Mouse (Mus musculus) neural tube, embryonic 13.5 days (tissue): Measurements from ENCODE around the gene Tff3. TPM values are rescaled to one million over a fixed set of nuclear protein-coding genes. Genes with fewer than 3 reads are reported as not detected.

ENCODE experiments used
- ATAC-seq: fragments of 200-750 bp; cut with Nextera tagmentation; 2 replicates; pipeline ENCODE4 v1.8.0; 2017; ENCODE audit warnings: low read depth, mild to moderate bottlenecking, moderate TSS enrichment, moderate library complexity
- H3K27ac ChIP-seq: fragments of 300-500 bp; sonication (generic); replicated peaks from 2 replicates; pipeline ENCODE4 v1.5.1; 2015; ENCODE audit warnings: moderate library complexity, mild to moderate bottlenecking, inconsistent platforms
- H3K27me3 ChIP-seq: fragments of 300-500 bp; sonication (generic); 2 replicates; pipeline ENCODE4 v1.6.1; 2015; ENCODE audit warnings: mild to moderate bottlenecking, inconsistent platforms
- H3K36me3 ChIP-seq: fragments of 300-500 bp; sonication (generic); 2 replicates; pipeline ENCODE4 v1.6.1; 2015; ENCODE audit warnings: mild to moderate bottlenecking, inconsistent platforms
- H3K4me1 ChIP-seq: fragments of 300-500 bp; sonication (generic); replicated peaks from 2 replicates; pipeline ENCODE4 v1.6.1; 2015; ENCODE audit warnings: inconsistent platforms
- H3K4me2 ChIP-seq: fragments of 300-500 bp; sonication (generic); 2 replicates; pipeline ENCODE4 v1.6.1; 2015; ENCODE audit warnings: inconsistent platforms, mild to moderate bottlenecking, moderate library complexity
- H3K4me3 ChIP-seq: fragments of 300-500 bp; sonication (generic); 2 replicates; pipeline ENCODE4 v1.5.1; 2015; ENCODE audit warnings: mild to moderate bottlenecking, inconsistent platforms
- H3K9ac ChIP-seq: fragments of 300-500 bp; sonication (generic); 2 replicates; pipeline ENCODE4 v1.6.1; 2015; ENCODE audit warnings: moderate library complexity, mild to moderate bottlenecking, inconsistent platforms
- H3K9me3 ChIP-seq: fragments of 300-500 bp; sonication (generic); 2 replicates; pipeline ENCODE4 v1.6.1; 2016; ENCODE audit warnings: inconsistent platforms
- WGBS: fragments of 180-500 bp; shearing (Covaris S2); methylation state at CpG from one replicate; pipeline ENCODE4 v1.1.7; 2015; 5-methylcytosine and 5-hydroxymethylcytosine counted together
- polyA plus RNA-seq: library from polyadenylated mRNA; unstranded; fragments of >200 nt; fragmentation: Nextera tagmentation; extraction: Ambion mirVana; gene quantifications from 2 replicates; pipeline ENCODE4 v1.2.1, GENCODE M21; 2015

Tff3 gene
- 2.8 and 3.0 TPM in 2 replicates for polyA plus RNA-seq

- Histone ChIP-seq H3K36me3 (no peaks in the 10 kb centered on the region), H3K4me3 (no peak within 1 kb of the TSS), H3K4me1 (peaks cover 11% of the 10 kb centered on the region), H3K4me2 (no peak within 1 kb of the TSS), H3K27me3 (no peaks in the 10 kb centered on the region), H3K27ac (no peak within 1 kb of the TSS), H3K9me3 (no peaks in the 10 kb centered on the region), H3K9ac (no peak within 1 kb of the TSS)
- ATAC-seq, result no peak
- 10% methylated on average over 2 of the region's 2 CpGs for WGBS
These were observed at the start of gene Tff3 for GRCm38 (mm10) chr17:31129452-31129851. Gene Tff3 (minus strand): TSS chr17:31129646.

GRCm38 (mm10) chr17:31176321-31176720, 46.9 kb upstream of the Tff3 start:
- ATAC-seq, result no peak
- H3K27ac ChIP-seq, result no peak overlapping the region
- H3K4me3 ChIP-seq, result no peak overlapping the region
- H3K4me2 ChIP-seq, result no peak overlapping the region
- no peaks in the 10 kb centered on the region for H3K4me1 ChIP-seq
- no peaks in the 10 kb centered on the region for H3K36me3 ChIP-seq
- H3K9me3 ChIP-seq, result no peaks in the 10 kb centered on the region
- H3K9ac ChIP-seq, result no peak overlapping the region
- WGBS, result 88% methylated on average over 4 of the region's 4 CpGs
- H3K27me3 ChIP-seq, result no peaks in the 10 kb centered on the region

- H3K36me3 ChIP-seq, result no peaks in the 10 kb centered on the region
- H3K9me3 ChIP-seq, result no peaks in the 10 kb centered on the region
- no peak overlapping the region for H3K9ac ChIP-seq
- no peak for ATAC-seq
- no peak overlapping the region for H3K27ac ChIP-seq
- 87% methylated on average over 5 of the region's 5 CpGs for WGBS
- no peak overlapping the region for H3K4me2 ChIP-seq
- H3K4me3 ChIP-seq, result no peak overlapping the region
- H3K4me1 ChIP-seq, result no peaks in the 10 kb centered on the region
- H3K27me3 ChIP-seq, result no peaks in the 10 kb centered on the region
These were observed 40.4 kb upstream of the Tff3 start for GRCm38 (mm10) chr17:31169796-31170195.

DNA sequence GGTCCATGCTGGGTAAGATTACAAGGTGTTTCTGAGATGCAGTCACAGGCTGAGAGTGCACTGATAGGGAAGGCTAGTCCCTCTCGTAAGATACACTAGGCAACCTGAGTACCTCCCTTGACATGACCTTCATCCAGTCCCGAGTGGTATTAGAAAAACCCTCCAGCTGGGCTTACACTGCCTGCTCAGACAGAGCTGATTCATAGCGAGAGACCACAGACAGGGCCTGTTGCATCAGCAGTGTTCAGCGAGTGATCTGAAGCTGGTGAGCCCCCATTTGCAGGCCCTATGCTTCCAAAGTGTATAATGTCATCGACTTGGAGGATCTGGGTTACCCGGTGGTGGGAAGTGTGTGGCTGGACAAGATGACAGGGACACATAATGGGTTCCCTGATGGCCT, 35.7 kb upstream of the Tff3 start, which contains the start of gene Tff1:
Tff1 (minus strand) TSS at position 151 of the 400 bp plus-strand sequence.
- Histone ChIP-seq H3K27ac (no peak within 1 kb of the TSS), H3K4me1 (no peaks in the 10 kb centered on the region), H3K9me3 (no peaks in the 10 kb centered on the region), H3K4me3 (no peak within 1 kb of the TSS), H3K36me3 (no peaks in the 10 kb centered on the region), H3K9ac (no peak within 1 kb of the TSS), H3K4me2 (no peak within 1 kb of the TSS), H3K27me3 (no peaks in the 10 kb centered on the region)
- no peak for ATAC-seq
- WGBS, result 86% methylated on average over 6 of the region's 6 CpGs

- no peaks in the 10 kb centered on the region for H3K36me3 ChIP-seq
- H3K4me3 ChIP-seq, result no peak overlapping the region
- no peak overlapping the region for H3K4me2 ChIP-seq
- H3K9ac ChIP-seq, result no peak overlapping the region
- no peaks in the 10 kb centered on the region for H3K27me3 ChIP-seq
- ATAC-seq, result no peak
- no peaks in the 10 kb centered on the region for H3K4me1 ChIP-seq
- no peaks in the 10 kb centered on the region for H3K9me3 ChIP-seq
- H3K27ac ChIP-seq, result no peak overlapping the region
- 89% methylated on average over 2 of the region's 2 CpGs for WGBS
These were observed 34.4 kb upstream of the Tff3 start for GRCm38 (mm10) chr17:31163821-31164220.

- Histone ChIP-seq H3K9ac (no peak overlapping the region), H3K4me1 (no peaks in the 10 kb centered on the region), H3K9me3 (no peaks in the 10 kb centered on the region), H3K27ac (no peak overlapping the region), H3K4me3 (no peak overlapping the region), H3K4me2 (no peak overlapping the region), H3K27me3 (no peaks in the 10 kb centered on the region), H3K36me3 (no peaks in the 10 kb centered on the region)
- 80% methylated on average over 12 of the region's 12 CpGs for WGBS
- ATAC-seq, result no peak
These were observed 33.2 kb upstream of the Tff3 start for GRCm38 (mm10) chr17:31162607-31163006.

DNA sequence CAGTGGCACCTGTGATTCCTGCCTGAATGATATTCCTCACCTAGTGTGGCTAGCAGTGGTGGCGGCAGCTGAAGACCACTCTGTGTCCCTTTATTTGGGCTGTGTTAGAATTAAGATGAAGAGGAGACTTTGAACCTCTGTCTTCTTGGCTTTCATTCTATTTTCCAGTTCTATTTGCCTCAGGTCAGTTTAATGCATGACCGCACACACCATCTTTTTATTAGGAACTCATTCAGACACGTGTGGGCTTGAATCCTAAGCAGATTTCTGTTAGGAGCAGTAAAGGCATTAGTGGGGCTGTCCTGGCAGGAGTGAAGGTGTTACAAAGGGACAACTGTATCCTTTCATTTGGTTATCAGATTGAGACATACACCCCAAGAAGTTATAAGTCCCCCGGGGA, 30.8 kb upstream of the Tff3 start:
- WGBS, result 73% methylated on average over 4 of the region's 4 CpGs
- Histone ChIP-seq H3K36me3 (no peaks in the 10 kb centered on the region), H3K4me1 (no peaks in the 10 kb centered on the region), H3K27ac (no peak overlapping the region), H3K4me3 (no peak overlapping the region), H3K27me3 (no peaks in the 10 kb centered on the region), H3K4me2 (no peak overlapping the region), H3K9ac (no peak overlapping the region), H3K9me3 (no peaks in the 10 kb centered on the region)
- no peak for ATAC-seq

DNA sequence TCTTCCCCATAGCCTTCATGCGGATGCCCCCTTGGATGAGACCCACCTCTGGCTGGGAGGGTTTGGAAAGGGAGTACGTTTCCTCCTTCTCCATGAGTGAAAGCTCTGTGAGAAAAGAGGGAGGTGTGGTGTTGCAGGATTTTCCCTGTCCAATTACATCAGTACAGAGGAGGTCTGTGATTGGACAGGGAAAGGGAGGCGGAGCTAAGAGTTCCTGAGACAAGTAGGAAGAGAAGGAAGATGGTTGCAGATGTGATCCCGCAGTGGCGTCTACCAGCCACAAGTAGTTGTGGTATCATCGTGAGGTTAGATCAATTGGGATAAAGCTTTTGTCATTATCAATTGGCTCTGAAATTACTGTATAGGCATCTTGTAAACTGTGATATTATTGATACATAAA, 28.5 kb upstream of the Tff3 start:
- Histone ChIP-seq H3K27me3 (no peaks in the 10 kb centered on the region), H3K4me3 (no peak overlapping the region)

DNA sequence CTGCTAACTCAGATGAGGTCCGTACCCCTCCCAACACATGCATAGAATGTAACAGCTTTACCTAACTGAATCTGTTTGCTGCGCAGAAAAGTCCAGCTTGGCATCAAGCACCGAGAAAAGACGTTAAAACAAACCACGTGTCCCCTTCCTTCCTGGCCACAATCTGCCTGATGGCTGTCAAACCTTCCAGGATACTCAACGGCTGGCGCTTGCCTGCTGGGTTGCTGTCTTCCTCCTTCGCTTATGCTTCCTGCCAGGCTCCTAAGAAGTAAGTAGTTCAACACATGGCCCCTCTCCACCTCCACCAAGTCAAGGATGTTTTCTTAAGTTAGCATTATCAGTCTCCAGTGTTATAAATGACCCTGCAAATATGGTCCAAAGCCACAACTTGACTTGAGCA, 24.3 kb upstream of the Tff3 start:
- H3K4me3 ChIP-seq, result no peak overlapping the region
- H3K4me2 ChIP-seq, result no peak overlapping the region
- H3K4me1 ChIP-seq, result no peaks in the 10 kb centered on the region
- no peak for ATAC-seq
- 86% methylated on average over 8 of the region's 8 CpGs for WGBS
- H3K27me3 ChIP-seq, result no peaks in the 10 kb centered on the region
- no peak overlapping the region for H3K27ac ChIP-seq
- H3K9me3 ChIP-seq, result 0 out of 2 replicates have a peak, but pooled peaks cover 2% of the 10 kb centered on the region
- no peak overlapping the region for H3K9ac ChIP-seq
- H3K36me3 ChIP-seq, result no peaks in the 10 kb centered on the region

More for the DNA sequence above, 28.5 kb upstream of the Tff3 start:
- H3K36me3 ChIP-seq, result no peaks in the 10 kb centered on the region
- no peaks in the 10 kb centered on the region for H3K9me3 ChIP-seq
- WGBS, result 75% methylated on average over 6 of the region's 6 CpGs
- H3K27ac ChIP-seq, result no peak overlapping the region
- ATAC-seq, result no peak
- no peaks in the 10 kb centered on the region for H3K4me1 ChIP-seq
- H3K4me2 ChIP-seq, result no peak overlapping the region
- no peak overlapping the region for H3K9ac ChIP-seq

- Histone ChIP-seq H3K27me3 (no peaks in the 10 kb centered on the region), H3K4me2 (no peak overlapping the region), H3K9me3 (0 out of 2 replicates have a peak, but pooled peaks cover 4% of the 10 kb centered on the region), H3K4me3 (no peak overlapping the region), H3K27ac (no peak overlapping the region), H3K36me3 (no peaks in the 10 kb centered on the region), H3K4me1 (no peaks in the 10 kb centered on the region), H3K9ac (no peak overlapping the region)
- no peak for ATAC-seq
- WGBS, result 86% methylated on average over 9 of the region's 9 CpGs
These were observed 23.6 kb upstream of the Tff3 start for GRCm38 (mm10) chr17:31152966-31153499.

DNA sequence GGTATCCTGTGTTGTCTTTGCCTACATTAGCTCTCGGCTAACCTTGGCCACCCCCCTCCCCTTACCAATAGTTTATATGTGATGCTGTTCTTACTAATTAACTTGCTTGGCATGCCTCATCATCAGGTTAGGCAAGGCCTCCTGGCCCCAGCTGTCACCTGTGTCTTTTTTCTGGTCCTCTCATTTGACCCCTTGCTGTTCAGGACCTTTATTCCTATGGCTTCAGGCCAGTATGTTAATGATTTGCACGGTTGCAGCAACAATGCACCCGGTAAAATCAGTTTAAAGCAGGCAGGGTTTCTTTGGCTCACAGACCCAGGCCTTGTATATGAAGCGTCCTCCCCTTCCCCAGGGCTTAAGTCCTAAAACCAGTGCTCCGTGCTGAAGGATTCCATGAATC, 23.1 kb upstream of the Tff3 start:
- H3K4me3 ChIP-seq, result no peak overlapping the region
- 0 out of 2 replicates have a peak, but pooled peaks cover 4% of the 10 kb centered on the region for H3K9me3 ChIP-seq
- no peak overlapping the region for H3K4me2 ChIP-seq
- H3K9ac ChIP-seq, result no peak overlapping the region
- no peaks in the 10 kb centered on the region for H3K4me1 ChIP-seq
- ATAC-seq, result no peak
- H3K36me3 ChIP-seq, result no peaks in the 10 kb centered on the region
- 39% methylated on average over 5 of the region's 5 CpGs for WGBS
- H3K27me3 ChIP-seq, result no peaks in the 10 kb centered on the region
- no peak overlapping the region for H3K27ac ChIP-seq

DNA sequence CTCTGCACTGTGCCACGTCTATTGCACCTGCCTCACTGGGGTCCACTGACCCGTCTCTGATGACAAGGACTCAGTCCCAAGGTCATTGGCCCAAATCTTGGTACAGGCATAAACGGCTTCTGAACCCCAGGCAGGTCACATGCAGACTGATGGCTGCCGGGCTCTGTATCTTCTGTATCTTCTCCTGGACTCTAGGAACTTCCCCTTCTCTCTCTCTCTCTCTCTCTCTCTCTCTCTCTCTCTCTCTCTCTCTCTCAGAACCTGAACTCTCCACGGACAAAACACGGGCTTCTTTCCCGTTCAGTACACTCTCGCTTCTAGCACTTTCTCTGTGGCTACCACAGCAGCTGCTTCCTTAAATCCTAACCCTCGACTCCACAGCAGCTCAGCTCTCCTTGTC, 16.6 kb upstream of the Tff3 start:
- Histone ChIP-seq H3K36me3 (no peaks in the 10 kb centered on the region), H3K4me1 (peaks cover 9% of the 10 kb centered on the region; the same call in 1 of the 2 replicates), H3K4me3 (no peak overlapping the region), H3K27ac (no peak overlapping the region), H3K9ac (no peak overlapping the region), H3K27me3 (no peaks in the 10 kb centered on the region), H3K9me3 (peaks cover 4% of the 10 kb centered on the region; the same call in 1 of the 2 replicates), H3K4me2 (no peak overlapping the region)
- WGBS, result 84% methylated on average over 9 of the region's 9 CpGs
- ATAC-seq, result no peak
